Mouse (Mus musculus) megakaryocyte, embryonic 14.5 days (primary cell): ENCODE data around the gene Rps16. TPM values are rescaled to one million over a fixed set of nuclear protein-coding genes. Genes with fewer than 3 reads are reported as not detected.
"Not testable (repeated sequence)": the region's sequence is repeated elsewhere in the genome, so short reads cannot be mapped to it uniquely, and the experiment has no call there.

ENCODE experiments used
- H3K27me3 ChIP-seq: replicated peaks from 2 replicates; pipeline ENCODE3; 2012; ENCODE audit warnings: inconsistent platforms
- H3K36me3 ChIP-seq: replicated peaks from 2 replicates; pipeline ENCODE3; 2012; ENCODE audit warnings: low read length, inconsistent platforms, mixed read lengths
- H3K4me1 ChIP-seq: 2 replicates; pipeline ENCODE4 v1.6.1; 2012; ENCODE audit warnings: inconsistent platforms
- H3K4me3 ChIP-seq: replicated peaks from 2 replicates; pipeline ENCODE3; 2012; ENCODE audit warnings: moderate library complexity, mild to moderate bottlenecking, inconsistent platforms
- H3K9me3 ChIP-seq: 2 replicates; pipeline ENCODE4 v1.6.1; 2012; ENCODE audit warnings: inconsistent platforms
- FLI1 ChIP-seq: IDR thresholded peaks from 2 replicates; pipeline ENCODE4 v1.6.1; 2012; ENCODE audit warnings: low read length, inconsistent platforms, mixed read lengths
- GATA1 ChIP-seq: IDR thresholded peaks from 3 replicates; pipeline ENCODE4 v1.6.1; 2012; ENCODE audit warnings: mixed read lengths, low read length, inconsistent platforms, borderline replicate concordance
- polyA plus RNA-seq: library from polyadenylated mRNA; stranded (reverse); fragments of >175 nt; gene quantifications from 2 replicates; pipeline ENCODE4 v1.2.3, GENCODE M21; 2012; ENCODE audit warnings: low replicate concordance; ENCODE audit not compliant: insufficient read depth

Rps16 gene
- polyA plus RNA-seq, 1 experiment, result 2,789 TPM

DNA sequence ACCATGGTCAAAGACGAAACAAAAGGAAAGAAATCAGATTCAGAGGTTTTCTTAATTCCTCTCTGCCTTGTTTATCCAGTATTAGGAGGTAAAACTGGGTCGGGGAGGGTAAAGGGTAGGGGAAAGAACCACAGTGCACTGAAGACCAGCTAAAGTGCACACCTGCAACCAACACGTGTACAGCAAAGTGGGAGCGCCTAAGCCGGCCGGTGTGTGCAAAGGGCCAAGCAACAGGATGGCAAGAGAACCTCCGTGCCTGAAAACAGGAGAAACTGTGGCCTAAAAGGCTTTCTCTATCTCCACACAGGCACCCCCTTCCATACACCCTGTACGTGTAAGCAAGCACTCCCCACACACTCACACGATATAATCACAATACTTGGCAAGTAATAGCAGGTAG, 34.7 kb downstream of the Rps16 start:
- Histone ChIP-seq H3K9me3 (no peaks in the 10 kb centered on the region), H3K36me3 (peaks cover 48% of the 10 kb centered on the region), H3K27me3 (no peaks in the 10 kb centered on the region), H3K4me1 (peaks cover 73% of the 10 kb centered on the region), H3K4me3 (no peak overlapping the region)
- TF ChIP-seq GATA1 (no peak), FLI1 (no peak)

DNA sequence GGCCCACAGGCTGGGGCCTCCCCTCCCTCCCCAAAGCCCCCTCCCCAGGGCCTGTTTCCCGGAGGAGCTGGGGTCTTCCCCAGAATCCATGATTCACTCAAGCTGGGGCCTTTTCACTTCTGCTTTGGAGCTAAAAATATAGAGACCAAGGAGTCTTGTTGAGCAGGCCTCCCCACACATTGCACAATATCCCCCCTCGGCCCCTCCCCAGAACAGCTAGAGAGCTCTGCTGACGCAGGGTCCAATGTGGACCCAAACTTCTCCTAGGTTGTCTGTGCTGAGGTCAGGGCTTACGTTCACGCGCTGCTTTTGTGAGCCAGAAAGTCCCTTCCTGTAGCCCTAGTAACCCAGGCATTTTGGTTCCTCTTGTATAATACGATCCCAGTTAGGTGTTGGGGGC, 35.6 kb downstream of the Rps16 start:
- no peaks in the 10 kb centered on the region for H3K9me3 ChIP-seq
- peaks cover 74% of the 10 kb centered on the region for H3K4me1 ChIP-seq
- H3K27me3 ChIP-seq, result no peaks in the 10 kb centered on the region
- no peak for TF ChIP-seq FLI1
- TF ChIP-seq GATA1, result no peak
- peak overlapping the region; percentile 62 for H3K4me3 ChIP-seq
- H3K36me3 ChIP-seq, result peaks cover 56% of the 10 kb centered on the region

DNA sequence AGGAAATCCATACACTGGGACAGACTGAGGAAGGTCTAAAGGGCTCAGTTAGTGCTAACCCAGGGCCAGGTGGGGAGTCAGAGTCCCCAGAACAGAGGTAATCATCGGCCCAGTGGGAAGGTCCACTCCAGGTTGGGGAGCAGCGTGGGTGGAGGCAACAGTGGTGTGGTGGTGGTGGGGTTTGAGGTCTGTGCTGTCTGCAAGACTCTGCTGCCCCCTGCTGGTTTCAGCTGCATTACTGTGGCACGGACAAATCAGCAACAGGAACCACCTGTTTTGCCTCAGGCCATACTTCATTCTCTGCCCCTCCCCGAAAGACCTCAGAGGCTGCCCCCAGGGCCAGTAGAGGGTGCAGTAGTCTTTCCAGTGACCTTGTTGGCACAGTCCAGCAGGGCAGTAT, 36.0 kb downstream of the Rps16 start:
- peaks cover 57% of the 10 kb centered on the region for H3K36me3 ChIP-seq
- H3K4me1 ChIP-seq, result peaks cover 76% of the 10 kb centered on the region
- H3K27me3 ChIP-seq, result no peaks in the 10 kb centered on the region
- no peaks in the 10 kb centered on the region for H3K9me3 ChIP-seq
- H3K4me3 ChIP-seq, result peak overlapping the region; percentile 62
- no peak for TF ChIP-seq FLI1
- TF ChIP-seq GATA1, result no peak

DNA sequence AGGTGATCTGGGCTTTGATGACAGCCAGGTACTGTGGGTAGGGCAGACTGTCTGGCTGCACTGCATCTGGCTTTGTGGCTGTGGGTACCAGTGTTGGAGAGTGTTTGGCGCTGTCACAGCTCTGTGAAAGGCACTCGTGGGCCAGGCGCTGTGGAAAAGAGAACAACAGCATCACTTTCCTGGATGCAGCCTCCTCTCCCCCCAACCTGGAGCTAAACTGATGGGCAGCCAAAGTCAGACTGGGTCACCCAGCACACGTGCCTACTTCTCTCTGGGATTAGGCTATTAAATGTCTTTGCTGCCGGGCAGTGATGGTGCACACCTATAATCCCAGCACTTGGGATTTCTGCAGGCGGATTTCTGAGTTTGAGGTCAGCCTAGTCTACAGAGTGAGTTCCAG, 36.4 kb downstream of the Rps16 start:
- not testable (repeated sequence) for H3K27me3 ChIP-seq, H3K9me3 ChIP-seq, H3K4me3 ChIP-seq
- Histone ChIP-seq H3K4me1 (peaks cover 76% of the 10 kb centered on the region), H3K36me3 (peaks cover 57% of the 10 kb centered on the region)

DNA sequence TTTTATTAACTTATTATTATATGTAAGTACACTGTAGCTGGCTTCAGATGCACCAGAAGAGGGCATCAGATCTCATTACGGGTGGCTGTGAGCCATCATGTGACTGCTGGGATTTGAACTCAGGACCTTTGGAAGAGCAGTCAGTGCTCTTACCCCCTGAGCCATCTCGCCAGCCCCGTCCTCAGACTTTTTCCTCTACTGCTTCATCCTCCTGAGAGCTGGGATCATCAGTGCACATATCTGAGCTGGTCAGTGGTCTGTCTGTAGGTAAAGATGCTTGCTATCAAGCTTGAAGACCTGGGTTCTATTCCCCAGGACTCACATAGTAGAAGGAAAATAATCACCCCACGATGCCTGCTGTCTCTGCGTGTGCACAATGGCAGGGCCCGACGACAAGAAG, 36.9 kb downstream of the Rps16 start:
- Histone ChIP-seq H3K4me1 (peaks cover 76% of the 10 kb centered on the region), H3K36me3 (peaks cover 57% of the 10 kb centered on the region)
- H3K9me3 ChIP-seq, H3K27me3 ChIP-seq, H3K4me3 ChIP-seq: not testable (repeated sequence)

DNA sequence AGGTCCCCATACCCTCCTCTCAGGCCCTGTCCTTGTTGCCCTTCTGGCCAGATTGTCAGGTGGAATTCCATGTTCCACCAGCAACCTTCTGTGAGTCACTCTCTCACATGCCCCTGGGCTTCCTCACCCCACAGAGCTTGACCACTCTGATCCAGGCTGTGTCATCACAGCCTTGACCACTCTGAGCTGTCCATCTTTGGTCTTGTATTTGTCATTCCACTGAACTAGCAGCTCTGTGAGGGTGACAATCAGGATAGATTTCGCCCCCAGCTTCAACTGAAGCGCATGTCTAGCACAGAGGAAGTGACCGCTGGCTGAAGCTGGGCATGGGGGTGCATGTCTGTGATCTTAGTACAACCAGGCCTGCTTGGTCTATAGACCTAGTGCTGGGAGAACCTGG, 39.9 kb downstream of the Rps16 start:
- peaks cover 58% of the 10 kb centered on the region for H3K4me1 ChIP-seq
- TF ChIP-seq FLI1 (no peak), GATA1 (no peak)
- no peaks in the 10 kb centered on the region for H3K27me3 ChIP-seq
- peaks cover 58% of the 10 kb centered on the region for H3K36me3 ChIP-seq
- no peaks in the 10 kb centered on the region for H3K9me3 ChIP-seq
- no peak overlapping the region for H3K4me3 ChIP-seq

DNA sequence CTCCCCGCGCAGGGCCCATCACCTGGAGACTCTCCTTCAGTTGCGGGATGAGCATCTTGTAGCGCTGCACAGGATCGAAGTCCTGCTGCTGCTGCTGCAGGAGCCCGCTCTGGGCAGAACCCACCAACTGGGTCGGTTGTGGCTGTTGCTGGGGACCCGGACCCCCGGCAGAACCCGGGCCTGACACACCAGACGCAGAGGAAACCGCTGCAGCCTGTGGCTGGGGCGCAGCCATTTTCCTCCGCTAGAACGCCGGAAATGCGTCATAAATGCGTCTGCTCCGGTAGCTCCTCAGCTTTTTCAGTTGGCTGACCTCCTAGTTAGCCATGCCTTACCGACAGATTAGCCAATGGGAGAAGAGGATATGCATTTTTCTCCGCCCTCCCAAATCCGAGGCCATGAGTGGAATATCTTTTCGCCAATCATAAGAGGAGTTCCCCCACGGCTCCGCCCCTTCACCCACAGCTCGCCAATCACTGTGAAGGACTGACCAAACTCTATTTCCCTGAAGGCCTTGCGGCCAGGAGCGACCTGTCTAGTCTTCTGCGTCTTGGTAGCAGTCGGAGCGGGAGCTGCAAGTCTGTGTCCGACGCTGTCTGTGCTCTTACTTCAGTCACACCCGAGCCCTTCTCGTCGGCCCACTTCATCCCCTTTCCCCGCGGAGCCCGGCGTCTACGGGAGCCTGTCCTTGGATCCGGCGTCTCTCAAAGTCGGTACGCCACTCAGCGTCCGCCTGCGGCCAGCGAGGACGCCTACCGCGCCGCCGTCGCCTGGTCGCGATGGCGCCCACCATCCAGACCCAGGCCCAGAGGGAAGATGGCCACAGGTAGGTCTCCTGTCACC, 42.2 kb downstream of the Rps16 start, which contains the start of the genes Med29 and Paf1:
Med29 (minus strand) TSS at position 280 of the 843 bp plus-strand sequence.
Paf1 (plus strand) TSS at position 523 of the 843 bp plus-strand sequence.
- peaks cover 41% of the 10 kb centered on the region for H3K4me1 ChIP-seq
- peaks cover 64% of the 10 kb centered on the region for H3K36me3 ChIP-seq
- TF ChIP-seq GATA1, result no peak
- peak; percentile 46; the same call in 1 of the 2 replicates for TF ChIP-seq FLI1

DNA sequence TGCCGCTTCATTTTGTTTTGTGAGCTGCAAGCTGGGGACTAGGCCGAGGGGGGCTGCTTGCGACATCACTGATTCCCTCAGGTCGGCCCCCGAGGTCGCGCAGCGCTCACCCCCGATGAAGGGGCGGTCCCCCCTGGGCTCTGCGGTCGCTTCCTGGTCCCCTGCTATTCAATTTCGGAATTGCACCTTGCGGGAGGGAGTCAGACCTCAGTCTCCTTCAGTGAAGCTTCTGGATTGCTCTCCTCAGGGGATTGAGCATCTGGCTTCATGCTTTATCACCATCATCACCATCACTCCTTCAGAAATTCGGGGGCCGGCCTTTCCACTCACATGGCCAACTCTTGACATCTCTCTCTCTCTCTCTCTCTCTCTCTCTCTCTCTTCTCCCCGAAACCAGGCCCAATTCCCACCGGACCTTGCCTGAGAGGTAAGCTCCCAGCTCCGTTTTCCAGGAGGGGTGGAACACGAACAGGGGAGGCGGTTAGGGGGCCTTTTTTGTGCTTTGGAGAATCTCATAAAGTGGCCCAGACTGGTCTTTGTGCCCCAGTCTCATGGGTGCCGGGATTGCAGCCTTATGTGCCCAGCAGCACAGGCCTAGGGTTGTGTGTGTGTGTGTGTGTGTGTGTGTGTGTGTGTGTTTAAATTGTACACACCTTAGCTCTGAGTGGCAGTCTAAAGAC, 43.0 kb downstream of the Rps16 start:
- Histone ChIP-seq H3K9me3 (no peaks in the 10 kb centered on the region), H3K36me3 (peaks cover 65% of the 10 kb centered on the region), H3K4me1 (peaks cover 35% of the 10 kb centered on the region), H3K27me3 (no peaks in the 10 kb centered on the region), H3K4me3 (peak overlapping the region; percentile 93)
- TF ChIP-seq FLI1 (no peak), GATA1 (no peak)

More for the DNA sequence above, 42.2 kb downstream of the Rps16 start, which contains the start of the genes Med29 and Paf1:
- no peaks in the 10 kb centered on the region for H3K27me3 ChIP-seq
- H3K9me3 ChIP-seq, result no peaks in the 10 kb centered on the region
- H3K4me3 ChIP-seq, result peak within 1 kb of the TSS; percentile 93

DNA sequence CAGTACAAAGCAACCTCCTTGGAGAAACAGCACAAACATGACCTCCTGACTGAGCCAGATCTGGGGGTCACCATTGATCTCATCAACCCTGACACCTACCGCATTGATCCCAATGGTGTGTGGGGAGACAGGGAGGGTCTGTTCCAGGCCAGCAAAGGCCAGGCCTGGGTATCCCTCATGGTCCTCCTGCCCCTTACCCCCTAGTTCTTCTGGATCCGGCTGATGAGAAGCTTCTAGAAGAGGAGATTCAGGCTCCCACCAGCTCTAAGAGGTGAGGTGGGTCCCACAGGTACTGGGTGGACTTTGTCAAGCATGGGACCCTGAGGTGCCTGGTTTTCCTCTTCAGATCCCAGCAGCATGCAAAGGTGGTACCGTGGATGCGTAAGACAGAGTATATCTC, 45.0 kb downstream of the Rps16 start:
- no peaks in the 10 kb centered on the region for H3K27me3 ChIP-seq
- no peaks in the 10 kb centered on the region for H3K9me3 ChIP-seq
- H3K36me3 ChIP-seq, result peaks cover 67% of the 10 kb centered on the region
- no peak for TF ChIP-seq FLI1
- no peak for TF ChIP-seq GATA1
- H3K4me1 ChIP-seq, result peaks cover 33% of the 10 kb centered on the region
- no peak overlapping the region for H3K4me3 ChIP-seq

DNA sequence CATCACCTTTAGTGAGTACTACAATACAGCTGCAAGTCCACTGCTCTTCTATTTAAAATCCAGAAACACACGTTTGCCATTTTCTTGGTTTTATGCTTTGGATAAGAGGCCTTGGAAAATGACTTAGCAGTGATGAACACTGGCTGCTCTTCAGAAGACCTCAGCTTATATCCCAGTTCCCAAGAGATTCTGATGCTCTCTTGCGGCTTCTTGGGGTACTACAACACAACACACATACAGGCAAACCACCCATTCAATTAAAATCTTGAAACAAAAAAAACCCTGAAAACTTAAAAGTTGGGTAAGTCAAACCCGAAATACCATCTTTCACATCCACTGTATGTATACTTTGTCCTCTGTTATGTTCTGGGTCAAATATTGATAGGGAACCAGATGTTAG, 47.5 kb downstream of the Rps16 start:
- peaks cover 86% of the 10 kb centered on the region for H3K36me3 ChIP-seq
- no peak overlapping the region for H3K4me3 ChIP-seq
- H3K4me1 ChIP-seq, result peaks cover 25% of the 10 kb centered on the region
- TF ChIP-seq GATA1 (no peak), FLI1 (no peak)
- H3K9me3 ChIP-seq, result no peaks in the 10 kb centered on the region
- no peaks in the 10 kb centered on the region for H3K27me3 ChIP-seq
